Mouse (Mus musculus) ES-Bruce4 (cell line): ENCODE measurements around the gene Ccl24. TPM values are rescaled to one million over a fixed set of nuclear protein-coding genes. Genes with fewer than 3 reads are reported as not detected.

ENCODE experiments used
- H3K27ac ChIP-seq: 2 replicates; pipeline ENCODE4 v1.5.1; 2012; ENCODE audit warnings: low read length, inconsistent platforms; ENCODE audit not compliant: insufficient read depth
- H3K27me3 ChIP-seq: 2 replicates; pipeline ENCODE4 v1.6.1; 2012; ENCODE audit warnings: mild to moderate bottlenecking, low read length, inconsistent platforms; ENCODE audit not compliant: control insufficient read depth, poor library complexity, insufficient read depth, severe bottlenecking
- H3K36me3 ChIP-seq: 2 replicates; pipeline ENCODE4 v1.6.1; 2012; ENCODE audit warnings: inconsistent platforms, mild to moderate bottlenecking, low read length, moderate library complexity; ENCODE audit not compliant: control insufficient read depth, poor library complexity, insufficient read depth, severe bottlenecking
- H3K4me1 ChIP-seq: one replicate; pipeline ENCODE4 v1.8.1; 2011; ENCODE audit warnings: low read length; ENCODE audit not compliant: control insufficient read depth, insufficient read depth
- H3K4me3 ChIP-seq: 2 replicates; pipeline ENCODE4 v1.5.1; 2011; ENCODE audit warnings: low read depth, mild to moderate bottlenecking, low read length
- H3K9ac ChIP-seq: 2 replicates; pipeline ENCODE4 v1.6.1; 2012; ENCODE audit warnings: low read depth, mild to moderate bottlenecking, inconsistent platforms; ENCODE audit not compliant: poor library complexity, severe bottlenecking
- H3K9me3 ChIP-seq: replicated peaks from 2 replicates; pipeline ENCODE4 v1.6.1; 2012; ENCODE audit warnings: mild to moderate bottlenecking, low read length, inconsistent platforms; ENCODE audit not compliant: control insufficient read depth, poor library complexity, insufficient read depth, severe bottlenecking
- CTCF ChIP-seq: IDR thresholded peaks from one replicate; pipeline ENCODE4 v1.8.1; 2011; ENCODE audit warnings: low read depth, low read length
- EP300 ChIP-seq: IDR thresholded peaks from 2 replicates; pipeline ENCODE4 v1.6.1; 2011; ENCODE audit warnings: low read depth, low read length; ENCODE audit not compliant: insufficient read depth
- POLR2A ChIP-seq: IDR thresholded peaks from one replicate; pipeline ENCODE4 v1.8.1; 2011; ENCODE audit warnings: low read length; ENCODE audit not compliant: insufficient read depth
- polyA plus RNA-seq: library from polyadenylated mRNA; stranded (reverse); fragments of >200 nt; gene quantifications from 2 replicates; pipeline ENCODE4 v1.2.4, GENCODE M21; 2011; ENCODE audit warnings: low read depth; ENCODE audit not compliant: missing spikeins, insufficient read depth, insufficient read length

Gene Ccl24
- polyA plus RNA-seq, 1 experiment, result not detected

- H3K36me3 ChIP-seq, result no peaks in the 10 kb centered on the region
- H3K9me3 ChIP-seq, result 0 out of 2 replicates have a peak, but pooled peaks cover 10% of the 10 kb centered on the region
- no peaks in the 10 kb centered on the region for H3K27me3 ChIP-seq
- H3K4me3 ChIP-seq, result no peak overlapping the region
- no peak overlapping the region for H3K27ac ChIP-seq
- H3K4me1 ChIP-seq, result no peaks in the 10 kb centered on the region
- H3K9ac ChIP-seq, result no peak overlapping the region
- no peak for TF ChIP-seq EP300
- TF ChIP-seq POLR2A, result no peak
- TF ChIP-seq CTCF, result no peak
Measured at GRCm38 (mm10) chr5:135589996-135590784, 17.3 kb upstream of the Ccl24 start.

- H3K9me3 ChIP-seq, result 0 out of 2 replicates have a peak, but pooled peaks cover 10% of the 10 kb centered on the region
- TF ChIP-seq EP300, result no peak
- no peak for TF ChIP-seq POLR2A
- TF ChIP-seq CTCF, result no peak
- H3K9ac ChIP-seq, result no peak overlapping the region
- no peaks in the 10 kb centered on the region for H3K27me3 ChIP-seq
- H3K4me3 ChIP-seq, result no peak overlapping the region
- H3K4me1 ChIP-seq, result no peaks in the 10 kb centered on the region
- no peak overlapping the region for H3K27ac ChIP-seq
- no peaks in the 10 kb centered on the region for H3K36me3 ChIP-seq
Measured at GRCm38 (mm10) chr5:135587764-135588163, 14.9 kb upstream of the Ccl24 start.

GRCm38 (mm10) chr5:135585691-135586090 lies 12.8 kb upstream of the Ccl24 start:
- H3K27me3 ChIP-seq, result no peaks in the 10 kb centered on the region
- H3K4me3 ChIP-seq, result no peak overlapping the region
- H3K9ac ChIP-seq, result no peak overlapping the region
- no peaks in the 10 kb centered on the region for H3K4me1 ChIP-seq
- no peaks in the 10 kb centered on the region for H3K9me3 ChIP-seq
- H3K36me3 ChIP-seq, result no peaks in the 10 kb centered on the region
- TF ChIP-seq CTCF (no peak), POLR2A (no peak), EP300 (no peak)
- no peak overlapping the region for H3K27ac ChIP-seq

GRCm38 (mm10) chr5:135582330-135582729 lies 9.5 kb upstream of the Ccl24 start:
- no peak for TF ChIP-seq EP300
- TF ChIP-seq CTCF, result no peak
- TF ChIP-seq POLR2A, result no peak
- H3K9me3 ChIP-seq, result no peaks in the 10 kb centered on the region
- H3K27me3 ChIP-seq, result no peaks in the 10 kb centered on the region
- no peak overlapping the region for H3K9ac ChIP-seq
- no peaks in the 10 kb centered on the region for H3K4me1 ChIP-seq
- H3K4me3 ChIP-seq, result no peak overlapping the region
- H3K36me3 ChIP-seq, result no peaks in the 10 kb centered on the region
- H3K27ac ChIP-seq, result no peak overlapping the region

DNA sequence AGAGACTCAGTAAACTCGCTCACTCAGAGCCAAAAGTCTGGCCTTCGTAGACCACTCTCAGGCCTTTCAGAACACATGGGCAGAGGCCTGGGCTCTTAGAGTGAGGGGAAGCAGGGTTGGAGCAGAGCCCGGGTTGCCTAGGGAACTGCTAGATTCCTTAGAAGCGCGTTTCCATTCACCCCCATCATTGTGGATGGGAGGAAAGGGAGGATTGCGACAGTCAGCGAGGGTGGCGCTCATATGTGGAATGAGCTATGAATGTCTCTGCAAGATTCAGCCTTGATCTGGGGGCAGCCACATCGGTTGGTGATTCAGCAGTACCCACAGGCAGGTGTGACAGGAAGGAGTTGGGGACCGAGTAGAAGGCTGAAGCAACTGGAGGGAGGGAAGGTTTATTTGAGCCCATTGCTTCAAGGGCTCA lies 6.5 kb upstream of the Ccl24 start:
- no peaks in the 10 kb centered on the region for H3K4me1 ChIP-seq
- no peak for TF ChIP-seq CTCF
- TF ChIP-seq EP300, result no peak
- TF ChIP-seq POLR2A, result no peak
- no peaks in the 10 kb centered on the region for H3K36me3 ChIP-seq
- H3K27me3 ChIP-seq, result no peaks in the 10 kb centered on the region
- H3K9ac ChIP-seq, result no peak overlapping the region
- H3K27ac ChIP-seq, result no peak overlapping the region
- H3K4me3 ChIP-seq, result no peak overlapping the region
- H3K9me3 ChIP-seq, result no peaks in the 10 kb centered on the region

GRCm38 (mm10) chr5:135576055-135576454 lies 3.2 kb upstream of the Ccl24 start:
- H3K27ac ChIP-seq, result no peak overlapping the region
- no peak overlapping the region for H3K9ac ChIP-seq
- H3K27me3 ChIP-seq, result no peaks in the 10 kb centered on the region
- no peaks in the 10 kb centered on the region for H3K36me3 ChIP-seq
- TF ChIP-seq POLR2A, result no peak
- TF ChIP-seq CTCF, result no peak
- no peak for TF ChIP-seq EP300
- no peak overlapping the region for H3K4me3 ChIP-seq
- H3K9me3 ChIP-seq, result no peaks in the 10 kb centered on the region; the same call in 1 of the 2 replicates
- no peaks in the 10 kb centered on the region for H3K4me1 ChIP-seq
